ENCODE assay signal across 9 mouse cellular contexts in genomic region chr4:83261998-83262397, GRCm38 (mm10).
DNase-seq lines count a peak whose midpoint lies in the region; ATAC-seq and TF ChIP-seq lines count a peak whose summit lies in the region.
"Had no signal": no experiment of that assay in that cellular context is flagged by ENCODE, and none has a peak within 500 bp of the region (broad histone marks: within the 10 kb centered on the region; RNA-seq: fewer than 3 reads in every experiment).

No protein-coding gene starts in this region.

- H3K4me2 ChIP-seq in lung, embryonic 14.5 days, result no peak overlapping the region
- no peak overlapping the region for H3K4me2 ChIP-seq in embryonic facial prominence, embryonic 14.5 days (ENCODE audit: low read depth, low read length)

- H3K27ac ChIP-seq in lung, embryonic 14.5 days (ENCODE audit: low read depth), result no peak overlapping the region
- no peak overlapping the region for H3K27ac ChIP-seq in ES-E14 (ENCODE audit: insufficient read depth, low read depth, low read length, poor library complexity, severe bottlenecking)
- H3K27ac ChIP-seq in embryonic facial prominence, embryonic 14.5 days (replicated peaks; ENCODE audit: low read depth, low read length), result no peak overlapping the region

- WGBS in lung, embryonic 14.5 days, result 13% methylated on average over 2 of the region's 2 CpGs
- 10% methylated on average over 2 of the region's 2 CpGs for WGBS in embryonic facial prominence, embryonic 14.5 days

- H3K36me3 ChIP-seq in lung, embryonic 14.5 days (ENCODE audit: insufficient read depth), result no peaks in the 10 kb centered on the region
- H3K36me3 ChIP-seq in ES-E14 (ENCODE audit: control insufficient read depth, insufficient read depth, low read length, poor library complexity, severe bottlenecking), result peaks cover 20% of the 10 kb centered on the region
- no peaks in the 10 kb centered on the region for H3K36me3 ChIP-seq in embryonic facial prominence, embryonic 14.5 days (ENCODE audit: control insufficient read depth, insufficient read depth, low read length)

- no peaks in the 10 kb centered on the region for H3K9me3 ChIP-seq in lung, embryonic 14.5 days (ENCODE audit: low read depth, low read length)
- H3K9me3 ChIP-seq in ES-E14 (ENCODE audit: control insufficient read depth, insufficient read depth, low read depth, low read length), result no peaks in the 10 kb centered on the region
- no peaks in the 10 kb centered on the region for H3K9me3 ChIP-seq in embryonic facial prominence, embryonic 14.5 days (ENCODE audit: control insufficient read depth, low read length)

- peak; percentile 69 for TF ChIP-seq CTCF in lung, embryonic 14.5 days (IDR thresholded peaks at IDR 0.05; ENCODE audit: low read depth)

- no peak for ATAC-seq in lung, embryonic 14.5 days (ENCODE audit: insufficient read depth)
- ATAC-seq in embryonic facial prominence, embryonic 14.5 days (ENCODE audit: low read depth), result no peak

- H3K27me3 ChIP-seq in lung, embryonic 14.5 days (ENCODE audit: insufficient read depth, low read length), result no peaks in the 10 kb centered on the region
- no peaks in the 10 kb centered on the region for H3K27me3 ChIP-seq in embryonic facial prominence, embryonic 14.5 days (replicated peaks; ENCODE audit: control insufficient read depth, insufficient read depth, low read length)

- no peak overlapping the region for H3K4me3 ChIP-seq in lung, embryonic 14.5 days (ENCODE audit: low read depth, low read length)
- H3K4me3 ChIP-seq in ES-E14 (ENCODE audit: insufficient read depth in 1 of 2, low read depth in 1 of 2, low read length in 2 of 2, poor library complexity in 1 of 2, severe bottlenecking in 1 of 2), result no peak overlapping the region
- H3K4me3 ChIP-seq in embryonic facial prominence, embryonic 14.5 days (ENCODE audit: low read depth, low read length), result no peak overlapping the region
- H3K4me3 ChIP-seq: myocyte had no signal

- peaks cover 3% of the 10 kb centered on the region; the same call in 1 of the 2 replicates for H3K4me1 ChIP-seq in lung, embryonic 14.5 days (ENCODE audit: insufficient read depth)
- H3K4me1 ChIP-seq in ES-E14 (ENCODE audit: control insufficient read depth in 2 of 2, insufficient read depth in 2 of 2, low read length in 2 of 2, poor library complexity in 1 of 2), result peaks cover 14 to 18% of the 10 kb centered on the region in 2 experiments; a peak in 3 of 4 replicates
- H3K4me1 ChIP-seq in embryonic facial prominence, embryonic 14.5 days (ENCODE audit: control insufficient read depth, insufficient read depth, low read length), result no peaks in the 10 kb centered on the region

- in situ Hi-C loops in ES-E14 (cut with MboI; ENCODE audit: low sequenced_read_pairs in 2 of 2, unreplicated experiment in 2 of 2), result no loop called here

- peak; percentile 47 to 54 for DNase-seq in frontal cortex, postnatal 36 days (ENCODE audit: low spot score in 2 of 2)
- DNase-seq in frontal cortex, postnatal 14 days (ENCODE audit: low spot score in 2 of 2), result no peak
- peak; percentile 87 for DNase-seq in lung, embryonic 14.5 days
- DNase-seq in lung, adult 18-20 months, result no peak
- no peak for DNase-seq in ES-E14 (ENCODE audit: low read depth, low spot score)
- peak; percentile 39 for DNase-seq in embryonic facial prominence, embryonic 14.5 days (ENCODE audit: low spot score)
- peak; percentile 55 for DNase-seq in lung, postnatal 36 days
- DNase-seq in c-Kit-positive CD71-positive TER-119-positive erythroid progenitor cells, embryonic 14.5 days (ENCODE audit: low spot score), result no peak

- no peak overlapping the region for H3K9ac ChIP-seq in lung, embryonic 14.5 days
- H3K9ac ChIP-seq in ES-E14 (ENCODE audit: insufficient read depth, low read depth, low read length, poor library complexity, severe bottlenecking), result no peak overlapping the region
- H3K9ac ChIP-seq in embryonic facial prominence, embryonic 14.5 days (ENCODE audit: low read depth, low read length), result no peak overlapping the region

TF ChIP-seq in ES-E14, 5 proteins besides CTCF, POLR2A, EP300 and RAD21:
- TF ChIP-seq MAFK (IDR thresholded peaks at IDR 0.05; ENCODE audit: insufficient read depth, low read depth, low read length), result no peak
- no peak for TF ChIP-seq CHD2 (IDR thresholded peaks at IDR 0.05; ENCODE audit: low read depth, low read length)
- peak; percentile 75 for TF ChIP-seq ZNF384 (IDR thresholded peaks at IDR 0.05; ENCODE audit: low read depth, low read length)
- no peak for TF ChIP-seq ZC3H11A (IDR thresholded peaks at IDR 0.05; ENCODE audit: borderline replicate concordance, low read depth, low read length)
- TF ChIP-seq HCFC1 (IDR thresholded peaks at IDR 0.05; ENCODE audit: borderline replicate concordance, insufficient read depth, low read length), result no peak
TF ChIP-seq in ES-E14: peak in this region for 1.

Comparison
In these comparisons a context has a peak if more than half of its experiments do, and no peak if none do; other contexts are left out.
1. DNase-seq: peak in frontal cortex, postnatal 36 days (2 of 2), lung, embryonic 14.5 days (single experiment), embryonic facial prominence, embryonic 14.5 days (single experiment) and lung, postnatal 36 days (single experiment); none in frontal cortex, postnatal 14 days (0 of 2), lung, adult 18-20 months (0 of 2), ES-E14 (single experiment) and c-Kit-positive CD71-positive TER-119-positive erythroid progenitor cells, embryonic 14.5 days (single experiment).